Mouse (Mus musculus) hindbrain, embryonic 13.5 days (tissue): ENCODE data around the gene Apold1. TPM values are rescaled to one million over a fixed set of nuclear protein-coding genes. Genes with fewer than 3 reads are reported as not detected.

ENCODE experiments used
- ATAC-seq: fragments of 200-750 bp; cut with Nextera tagmentation; 2 replicates; pipeline ENCODE4 v1.8.0; 2017; ENCODE audit warnings: moderate TSS enrichment; ENCODE audit not compliant: low FRiP score
- H3K27ac ChIP-seq: fragments of 300-500 bp; sonication (generic); 2 replicates; pipeline ENCODE4 v1.5.1; 2015; ENCODE audit warnings: inconsistent platforms, mild to moderate bottlenecking, moderate library complexity
- H3K27me3 ChIP-seq: fragments of 300-500 bp; sonication (generic); 2 replicates; pipeline ENCODE4 v1.6.1; 2015; ENCODE audit warnings: mild to moderate bottlenecking, inconsistent platforms
- H3K36me3 ChIP-seq: fragments of 300-500 bp; sonication (generic); 2 replicates; pipeline ENCODE4 v1.6.1; 2015; ENCODE audit warnings: mild to moderate bottlenecking, inconsistent platforms
- H3K4me1 ChIP-seq: fragments of 300-500 bp; sonication (generic); replicated peaks from 2 replicates; pipeline ENCODE4 v1.6.1; 2015; ENCODE audit warnings: inconsistent platforms
- H3K4me2 ChIP-seq: fragments of 300-500 bp; sonication (generic); 2 replicates; pipeline ENCODE4 v1.6.1; 2015; ENCODE audit warnings: inconsistent platforms, mild to moderate bottlenecking, moderate library complexity
- H3K4me3 ChIP-seq: fragments of 300-500 bp; sonication (generic); 2 replicates; pipeline ENCODE4 v1.5.1; 2015; ENCODE audit warnings: mild to moderate bottlenecking, inconsistent platforms
- H3K9ac ChIP-seq: fragments of 300-500 bp; sonication (generic); 2 replicates; pipeline ENCODE4 v1.6.1; 2015; ENCODE audit warnings: mild to moderate bottlenecking, inconsistent platforms
- H3K9me3 ChIP-seq: fragments of 300-500 bp; sonication (generic); 2 replicates; pipeline ENCODE4 v1.6.1; 2016; ENCODE audit warnings: inconsistent platforms
- WGBS: fragments of 180-500 bp; shearing (Covaris S2); methylation state at CpG from one replicate; pipeline ENCODE4 v1.1.7; 2015; 5-methylcytosine and 5-hydroxymethylcytosine counted together
- polyA plus RNA-seq: library from polyadenylated mRNA; unstranded; fragments of >200 nt; fragmentation: Nextera tagmentation; extraction: Ambion mirVana; gene quantifications from 2 replicates; pipeline ENCODE4 v1.2.1, GENCODE M21; 2015

Gene Apold1
- 3.2 and 3.8 TPM in 2 replicates for polyA plus RNA-seq

- Histone ChIP-seq H3K36me3 (no peaks in the 10 kb centered on the region), H3K27me3 (0 out of 2 replicates have a peak, but pooled peaks cover 2% of the 10 kb centered on the region), H3K4me1 (peaks cover 21% of the 10 kb centered on the region), H3K27ac (no peak within 1 kb of the TSS), H3K4me2 (peak within 1 kb of the TSS; percentile 87), H3K9me3 (no peaks in the 10 kb centered on the region), H3K4me3 (no peak within 1 kb of the TSS), H3K9ac (peak within 1 kb of the TSS; percentile 35; the same call in 1 of the 2 replicates)
- no peak for ATAC-seq
- 42% methylated on average over 22 of the region's 22 CpGs for WGBS
These were observed at the start of gene Apold1 for GRCm38 (mm10) chr6:134981231-134982062. Gene Apold1 (plus strand): TSS chr6:134981718.

- no peak overlapping the region for H3K9ac ChIP-seq
- H3K4me2 ChIP-seq, result no peak overlapping the region
- ATAC-seq, result no peak
- no peaks in the 10 kb centered on the region for H3K9me3 ChIP-seq
- no peaks in the 10 kb centered on the region for H3K27me3 ChIP-seq
- H3K4me3 ChIP-seq, result no peak overlapping the region
- H3K4me1 ChIP-seq, result peaks cover 9% of the 10 kb centered on the region
- no peaks in the 10 kb centered on the region for H3K36me3 ChIP-seq
- H3K27ac ChIP-seq, result no peak overlapping the region
- WGBS, result 82% methylated on average over 12 of the region's 12 CpGs
These were observed 48.9 kb upstream of the Apold1 start for GRCm38 (mm10) chr6:134932486-134933206.

- H3K4me2 ChIP-seq, result no peak overlapping the region
- H3K4me1 ChIP-seq, result peaks cover 5% of the 10 kb centered on the region; the same call in 1 of the 2 replicates
- no peak overlapping the region for H3K27ac ChIP-seq
- no peak overlapping the region for H3K4me3 ChIP-seq
- ATAC-seq, result no peak
- no peaks in the 10 kb centered on the region for H3K36me3 ChIP-seq
- no peak overlapping the region for H3K9ac ChIP-seq
- no peaks in the 10 kb centered on the region for H3K9me3 ChIP-seq
- H3K27me3 ChIP-seq, result no peaks in the 10 kb centered on the region
- 71% methylated on average over 2 of the region's 2 CpGs for WGBS
These were observed 48.3 kb upstream of the Apold1 start for GRCm38 (mm10) chr6:134933207-134933558.

DNA sequence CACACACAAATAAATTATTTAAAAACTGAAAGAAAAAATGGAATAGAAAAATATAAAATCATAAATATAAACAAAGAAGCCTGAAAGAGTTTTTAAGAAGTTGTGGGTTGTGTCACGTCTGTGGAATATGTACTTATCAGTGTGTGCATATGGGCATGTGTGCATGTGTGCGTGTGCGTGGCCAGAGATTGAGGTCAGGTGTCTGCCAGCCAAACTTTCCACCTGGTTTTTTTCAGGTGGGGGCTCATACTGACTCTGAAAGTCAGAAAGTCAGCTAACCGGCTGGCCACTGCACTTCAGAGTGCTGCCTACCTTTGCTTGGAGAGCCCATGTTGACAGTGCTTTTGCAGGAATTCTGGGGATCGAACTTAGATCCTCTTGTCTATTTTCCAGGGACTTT is 47.2 kb upstream of the Apold1 start:
- Histone ChIP-seq H3K9me3 (no peaks in the 10 kb centered on the region), H3K4me2 (no peak overlapping the region), H3K36me3 (no peaks in the 10 kb centered on the region), H3K27me3 (no peaks in the 10 kb centered on the region), H3K4me3 (no peak overlapping the region), H3K4me1 (peaks cover under 1% of the 10 kb centered on the region; the same call in 1 of the 2 replicates), H3K9ac (no peak overlapping the region), H3K27ac (no peak overlapping the region)
- WGBS, result 95% methylated on average over 5 of the region's 5 CpGs
- no peak for ATAC-seq

- Histone ChIP-seq H3K4me2 (no peak overlapping the region), H3K9me3 (no peaks in the 10 kb centered on the region), H3K36me3 (no peaks in the 10 kb centered on the region), H3K4me3 (no peak overlapping the region), H3K27me3 (no peaks in the 10 kb centered on the region), H3K27ac (no peak overlapping the region), H3K4me1 (no peaks in the 10 kb centered on the region), H3K9ac (no peak overlapping the region)
- ATAC-seq, result no peak
- 93% methylated on average over 4 of the region's 4 CpGs for WGBS
These were observed 41.7 kb upstream of the Apold1 start for GRCm38 (mm10) chr6:134939781-134940180.

- Histone ChIP-seq H3K27ac (no peak overlapping the region), H3K27me3 (no peaks in the 10 kb centered on the region), H3K9ac (no peak overlapping the region), H3K9me3 (no peaks in the 10 kb centered on the region), H3K4me3 (no peak overlapping the region), H3K36me3 (no peaks in the 10 kb centered on the region), H3K4me1 (no peaks in the 10 kb centered on the region), H3K4me2 (no peak overlapping the region)
- ATAC-seq, result no peak
- WGBS, result 87% methylated on average over 13 of the region's 13 CpGs
These were observed 37.6 kb upstream of the Apold1 start for GRCm38 (mm10) chr6:134943759-134944407.

GRCm38 (mm10) chr6:134946054-134946453 is 35.5 kb upstream of the Apold1 start:
- ATAC-seq, result no peak
- H3K4me2 ChIP-seq, result no peak overlapping the region
- no peaks in the 10 kb centered on the region for H3K27me3 ChIP-seq
- H3K9ac ChIP-seq, result no peak overlapping the region
- H3K4me1 ChIP-seq, result no peaks in the 10 kb centered on the region
- H3K4me3 ChIP-seq, result no peak overlapping the region
- no peaks in the 10 kb centered on the region for H3K9me3 ChIP-seq
- H3K36me3 ChIP-seq, result no peaks in the 10 kb centered on the region
- no peak overlapping the region for H3K27ac ChIP-seq
- 81% methylated on average over 6 of the region's 6 CpGs for WGBS

DNA sequence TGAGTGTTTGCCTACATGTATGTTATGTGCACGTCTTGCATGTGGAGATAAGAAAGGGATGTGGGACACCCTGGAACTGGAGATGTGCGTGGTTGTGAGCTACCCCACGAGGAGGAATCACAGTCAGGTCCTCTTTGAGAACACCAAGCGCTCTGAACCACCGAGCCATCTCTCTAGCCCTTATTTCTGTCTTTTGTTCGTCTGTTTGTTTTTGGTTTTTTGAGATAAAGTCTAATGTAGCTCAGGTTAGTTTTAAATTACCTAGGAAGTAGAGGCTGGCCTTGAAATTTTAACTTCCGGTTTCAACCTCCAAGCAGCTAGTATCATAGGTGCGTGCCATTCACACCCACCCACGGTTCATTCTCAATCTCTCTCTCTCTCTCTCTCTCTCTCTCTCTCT is 34.7 kb upstream of the Apold1 start:
- WGBS, result 91% methylated on average over 9 of the region's 9 CpGs
- Histone ChIP-seq H3K36me3 (no peaks in the 10 kb centered on the region), H3K4me3 (no peak overlapping the region), H3K27me3 (no peaks in the 10 kb centered on the region), H3K4me2 (no peak overlapping the region), H3K9me3 (no peaks in the 10 kb centered on the region), H3K27ac (no peak overlapping the region), H3K4me1 (no peaks in the 10 kb centered on the region), H3K9ac (no peak overlapping the region)
- no peak for ATAC-seq

DNA sequence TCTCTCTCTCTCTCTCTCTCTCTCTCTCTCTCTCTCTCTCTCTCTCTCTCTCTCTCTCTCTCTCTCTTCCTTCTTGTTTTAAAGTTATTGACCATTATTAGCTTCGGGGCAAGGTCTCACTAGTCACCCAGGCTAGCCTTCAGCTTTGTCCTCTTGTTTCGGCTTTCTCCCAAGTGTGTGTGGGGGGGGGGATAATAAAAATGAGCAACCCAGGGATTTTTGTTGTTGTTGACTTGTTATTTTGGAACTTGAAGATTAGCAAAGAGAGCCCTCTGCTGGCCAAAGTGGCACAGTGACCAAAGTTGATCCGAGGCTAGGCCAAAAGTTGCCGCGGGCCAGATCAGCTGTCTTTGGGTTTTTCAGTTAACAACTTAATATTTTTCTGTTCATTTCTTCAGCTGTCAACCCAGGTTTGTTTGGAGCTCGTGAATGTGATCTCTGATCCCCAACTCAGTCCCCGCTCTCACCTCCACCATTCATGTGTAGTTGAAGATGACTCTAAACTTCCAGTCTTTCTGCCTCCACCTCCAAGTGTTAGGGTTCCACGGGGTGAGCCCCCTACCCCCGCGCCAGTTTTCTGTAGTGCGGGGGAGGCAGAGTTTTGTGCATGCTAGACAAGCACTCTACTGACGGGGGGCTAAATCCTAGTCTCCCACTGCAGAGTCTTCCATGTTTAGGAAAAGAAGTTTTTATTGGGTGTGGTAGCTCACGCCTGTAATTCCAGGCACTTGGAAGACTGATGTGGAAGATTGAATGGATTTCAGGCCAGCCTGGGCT is 34.0 kb upstream of the Apold1 start:
- Histone ChIP-seq H3K9me3 (no peaks in the 10 kb centered on the region), H3K4me2 (no peak overlapping the region), H3K27me3 (no peaks in the 10 kb centered on the region), H3K36me3 (no peaks in the 10 kb centered on the region), H3K27ac (no peak overlapping the region), H3K4me3 (no peak overlapping the region), H3K4me1 (no peaks in the 10 kb centered on the region), H3K9ac (no peak overlapping the region)
- 52% methylated on average over 13 of the region's 13 CpGs for WGBS
- ATAC-seq, result no peak

DNA sequence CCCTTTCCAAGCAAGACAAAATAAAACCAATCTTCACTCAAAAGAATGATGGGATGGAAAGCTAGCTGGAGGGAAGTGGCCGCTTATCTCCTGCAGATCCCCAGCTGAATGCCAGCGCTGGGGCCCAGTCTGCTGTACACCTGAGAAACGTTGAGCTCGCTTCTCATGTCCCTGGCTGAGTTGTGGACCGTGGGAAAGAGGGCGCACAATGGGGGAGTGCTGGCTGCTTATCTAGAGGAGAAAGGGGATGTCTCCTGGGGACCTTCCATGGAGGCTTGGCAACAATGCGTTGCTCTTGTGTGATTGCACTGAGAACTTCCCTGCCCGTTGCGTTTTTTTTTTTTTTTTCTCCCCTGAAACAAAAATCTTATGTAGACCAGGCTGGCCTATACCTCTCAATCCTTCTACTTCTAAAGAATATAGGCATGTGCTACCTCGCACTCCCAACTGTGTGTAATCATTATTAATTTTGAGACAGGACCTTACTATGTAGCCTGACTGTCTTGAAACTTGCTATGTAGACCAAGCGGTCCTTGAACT is 32.9 kb upstream of the Apold1 start:
- no peak overlapping the region for H3K9ac ChIP-seq
- H3K27me3 ChIP-seq, result no peaks in the 10 kb centered on the region
- no peaks in the 10 kb centered on the region for H3K4me1 ChIP-seq
- H3K27ac ChIP-seq, result no peak overlapping the region
- H3K4me3 ChIP-seq, result no peak overlapping the region
- no peak for ATAC-seq
- H3K9me3 ChIP-seq, result no peaks in the 10 kb centered on the region
- no peaks in the 10 kb centered on the region for H3K36me3 ChIP-seq
- H3K4me2 ChIP-seq, result no peak overlapping the region
- WGBS, result 76% methylated on average over 11 of the region's 11 CpGs

- H3K9ac ChIP-seq, result no peak overlapping the region
- H3K27me3 ChIP-seq, result no peaks in the 10 kb centered on the region
- ATAC-seq, result no peak
- H3K27ac ChIP-seq, result no peak overlapping the region
- no peaks in the 10 kb centered on the region for H3K36me3 ChIP-seq
- H3K4me2 ChIP-seq, result no peak overlapping the region
- WGBS, result 94% methylated on average over 3 of the region's 3 CpGs
- H3K4me1 ChIP-seq, result 0 out of 2 replicates have a peak, but pooled peaks cover 3% of the 10 kb centered on the region
- no peaks in the 10 kb centered on the region for H3K9me3 ChIP-seq
- H3K4me3 ChIP-seq, result no peak overlapping the region
These were observed 32.3 kb upstream of the Apold1 start for GRCm38 (mm10) chr6:134949241-134949640.
